Mouse (Mus musculus): ENCODE measurements around the gene Bnc2. TPM values are rescaled to one million over a fixed set of nuclear protein-coding genes. Genes with fewer than 3 reads are reported as not detected.

Gene Bnc2
- polyA plus RNA-seq, 1 experiment from 2014 or later, result 5.8 TPM

- Histone ChIP-seq H3K27me3 (replicated peaks; ENCODE audit: control insufficient read depth, insufficient read depth, low read length) (no peaks in the 10 kb centered on the region), H3K4me1 (replicated peaks; ENCODE audit: control insufficient read depth, insufficient read depth, low read length) (no peaks in the 10 kb centered on the region), H3K4me2 (replicated peaks; ENCODE audit: low read depth) (no peak overlapping the region), H3K36me3 (ENCODE audit: control insufficient read depth, insufficient read depth) (no peaks in the 10 kb centered on the region), H3K27ac (ENCODE audit: low read depth, low read length) (no peak overlapping the region), H3K4me3 (ENCODE audit: low read depth, low read length) (no peak overlapping the region), H3K9ac (ENCODE audit: low read depth, low read length) (no peak overlapping the region), H3K9me3 (ENCODE audit: control insufficient read depth) (no peaks in the 10 kb centered on the region)
- 52% methylated on average over 8 of the region's 8 CpGs for WGBS
- ATAC-seq, result no peak
- TF ChIP-seq CTCF (IDR thresholded peaks at IDR 0.05; ENCODE audit: low read depth), result no peak
Measured at GRCm38 (mm10) chr4:84502581-84503269, 172.3 kb downstream of the Bnc2 start.

- TF ChIP-seq CTCF (IDR thresholded peaks at IDR 0.05; ENCODE audit: low read depth), result no peak
- no peaks in the 10 kb centered on the region for H3K4me1 ChIP-seq (replicated peaks; ENCODE audit: control insufficient read depth, insufficient read depth, low read length)
- ATAC-seq, result no peak
- no peak overlapping the region for H3K9ac ChIP-seq (ENCODE audit: low read depth, low read length)
- WGBS, result 53% methylated on average over 4 of the region's 4 CpGs
- no peak overlapping the region for H3K4me2 ChIP-seq (replicated peaks; ENCODE audit: low read depth)
- H3K9me3 ChIP-seq (ENCODE audit: control insufficient read depth), result no peaks in the 10 kb centered on the region
- no peaks in the 10 kb centered on the region for H3K27me3 ChIP-seq (replicated peaks; ENCODE audit: control insufficient read depth, insufficient read depth, low read length)
- H3K36me3 ChIP-seq (ENCODE audit: control insufficient read depth, insufficient read depth), result no peaks in the 10 kb centered on the region
- H3K27ac ChIP-seq (ENCODE audit: low read depth, low read length), result no peak overlapping the region
- H3K4me3 ChIP-seq (ENCODE audit: low read depth, low read length), result no peak overlapping the region
Measured at GRCm38 (mm10) chr4:84500796-84501349, 174.2 kb downstream of the Bnc2 start.

- H3K4me1 ChIP-seq (replicated peaks; ENCODE audit: control insufficient read depth, insufficient read depth, low read length), result no peaks in the 10 kb centered on the region
- no peak overlapping the region for H3K9ac ChIP-seq (ENCODE audit: low read depth, low read length)
- WGBS, result 77% methylated on average over 9 of the region's 9 CpGs
- ATAC-seq, result no peak
- no peak overlapping the region for H3K27ac ChIP-seq (ENCODE audit: low read depth, low read length)
- H3K4me3 ChIP-seq (ENCODE audit: low read depth, low read length), result no peak overlapping the region
- H3K9me3 ChIP-seq (ENCODE audit: control insufficient read depth), result no peaks in the 10 kb centered on the region
- TF ChIP-seq CTCF (IDR thresholded peaks at IDR 0.05; ENCODE audit: low read depth), result no peak
- H3K4me2 ChIP-seq (replicated peaks; ENCODE audit: low read depth), result no peak overlapping the region
- no peaks in the 10 kb centered on the region for H3K36me3 ChIP-seq (ENCODE audit: control insufficient read depth, insufficient read depth)
- H3K27me3 ChIP-seq (replicated peaks; ENCODE audit: control insufficient read depth, insufficient read depth, low read length), result no peaks in the 10 kb centered on the region
Measured at GRCm38 (mm10) chr4:84500259-84500658, 174.8 kb downstream of the Bnc2 start.

GRCm38 (mm10) chr4:84498469-84498868 is 176.6 kb downstream of the Bnc2 start:
- no peak for TF ChIP-seq CTCF (IDR thresholded peaks at IDR 0.05; ENCODE audit: low read depth)
- Histone ChIP-seq H3K27me3 (replicated peaks; ENCODE audit: control insufficient read depth, insufficient read depth, low read length) (no peaks in the 10 kb centered on the region), H3K27ac (ENCODE audit: low read depth, low read length) (no peak overlapping the region), H3K4me2 (replicated peaks; ENCODE audit: low read depth) (no peak overlapping the region), H3K9me3 (ENCODE audit: control insufficient read depth) (no peaks in the 10 kb centered on the region), H3K36me3 (ENCODE audit: control insufficient read depth, insufficient read depth) (no peaks in the 10 kb centered on the region), H3K9ac (ENCODE audit: low read depth, low read length) (no peak overlapping the region), H3K4me3 (ENCODE audit: low read depth, low read length) (no peak overlapping the region), H3K4me1 (replicated peaks; ENCODE audit: control insufficient read depth, insufficient read depth, low read length) (no peaks in the 10 kb centered on the region)
- 90% methylated on average over 6 of the region's 6 CpGs for WGBS
- no peak for ATAC-seq

GRCm38 (mm10) chr4:84488323-84488722 is 186.8 kb downstream of the Bnc2 start:
- Histone ChIP-seq H3K36me3 (ENCODE audit: control insufficient read depth, insufficient read depth) (no peaks in the 10 kb centered on the region), H3K27ac (ENCODE audit: low read depth, low read length) (no peak overlapping the region), H3K9me3 (ENCODE audit: control insufficient read depth) (no peaks in the 10 kb centered on the region), H3K27me3 (replicated peaks; ENCODE audit: control insufficient read depth, insufficient read depth, low read length) (no peaks in the 10 kb centered on the region), H3K4me2 (replicated peaks; ENCODE audit: low read depth) (no peak overlapping the region), H3K4me3 (ENCODE audit: low read depth, low read length) (no peak overlapping the region), H3K9ac (ENCODE audit: low read depth, low read length) (no peak overlapping the region), H3K4me1 (replicated peaks; ENCODE audit: control insufficient read depth, insufficient read depth, low read length) (no peaks in the 10 kb centered on the region)
- 74% methylated on average over 5 of the region's 5 CpGs for WGBS
- TF ChIP-seq CTCF (IDR thresholded peaks at IDR 0.05; ENCODE audit: low read depth), result no peak
- no peak for ATAC-seq

- TF ChIP-seq CTCF (IDR thresholded peaks at IDR 0.05; ENCODE audit: low read depth), result no peak
- WGBS, result 26% methylated on average over 6 of the region's 6 CpGs
- H3K27ac ChIP-seq (ENCODE audit: low read depth, low read length), result no peak overlapping the region
- H3K36me3 ChIP-seq (ENCODE audit: control insufficient read depth, insufficient read depth), result no peaks in the 10 kb centered on the region
- H3K9me3 ChIP-seq (ENCODE audit: control insufficient read depth), result no peaks in the 10 kb centered on the region
- H3K4me1 ChIP-seq (replicated peaks; ENCODE audit: control insufficient read depth, insufficient read depth, low read length), result no peaks in the 10 kb centered on the region
- ATAC-seq, result no peak
- no peaks in the 10 kb centered on the region for H3K27me3 ChIP-seq (replicated peaks; ENCODE audit: control insufficient read depth, insufficient read depth, low read length)
- H3K4me2 ChIP-seq (replicated peaks; ENCODE audit: low read depth), result no peak overlapping the region
- no peak overlapping the region for H3K4me3 ChIP-seq (ENCODE audit: low read depth, low read length)
- no peak overlapping the region for H3K9ac ChIP-seq (ENCODE audit: low read depth, low read length)
Measured at GRCm38 (mm10) chr4:84482680-84483079, 192.4 kb downstream of the Bnc2 start.
